Mouse (Mus musculus) gastrocnemius, postnatal 10 days (tissue): Measurements from ENCODE around the gene Rbm39. TPM values are rescaled to one million over a fixed set of nuclear protein-coding genes. Genes with fewer than 3 reads are reported as not detected.
"Not testable (repeated sequence)": the region's sequence is repeated elsewhere in the genome, so short reads cannot be mapped to it uniquely, and the experiment has no call there.

Experiments
- DNase-seq: peaks from one replicate; pipeline ENCODE4 v3.0.0; 2021; ENCODE audit warnings: mixed read lengths
- long read RNA-seq, 2 experiments: library from polyadenylated mRNA; stranded (forward); transcript quantifications; one replicate each; pipeline ENCODE4 v2.0.0; 2021
- total RNA-seq, 2 experiments: library from RNA; stranded (reverse); gene quantifications; 2 replicates each; pipeline ENCODE4 v1.2.3; 2021

The Rbm39 gene
- 100 to 1,000 TPM; 139 to 199 TPM for total RNA-seq
- long read RNA-seq, experiment 1, transcript Rbm39-203 (17 exons, 2,810 nt): major isoform, 65 of 200 reads
- long read RNA-seq, experiment 1, transcript Rbm39-225 (18 exons, 2,120 nt): minor isoform, 17 of 200 reads
- long read RNA-seq, experiment 1, transcript Rbm39-201 (17 exons, 2,711 nt): minor isoform, 50 of 200 reads
- long read RNA-seq, experiment 1, partial matches to known transcripts: 7 of 200 reads
- long read RNA-seq, experiment 1, other reads (novel, unspliced or antisense): 58 of 200 reads
- long read RNA-seq, experiment 2, transcript Rbm39-225 (18 exons, 2,120 nt): minor isoform, 14 of 163 reads
- long read RNA-seq, experiment 2, transcript Rbm39-201 (17 exons, 2,711 nt): minor isoform, 45 of 163 reads
- long read RNA-seq, experiment 2, transcript Rbm39-203 (17 exons, 2,810 nt): major isoform, 55 of 163 reads
- long read RNA-seq, experiment 2, partial matches to known transcripts: 9 of 163 reads
- long read RNA-seq, experiment 2, other reads (novel, unspliced or antisense): 38 of 163 reads

DNA sequence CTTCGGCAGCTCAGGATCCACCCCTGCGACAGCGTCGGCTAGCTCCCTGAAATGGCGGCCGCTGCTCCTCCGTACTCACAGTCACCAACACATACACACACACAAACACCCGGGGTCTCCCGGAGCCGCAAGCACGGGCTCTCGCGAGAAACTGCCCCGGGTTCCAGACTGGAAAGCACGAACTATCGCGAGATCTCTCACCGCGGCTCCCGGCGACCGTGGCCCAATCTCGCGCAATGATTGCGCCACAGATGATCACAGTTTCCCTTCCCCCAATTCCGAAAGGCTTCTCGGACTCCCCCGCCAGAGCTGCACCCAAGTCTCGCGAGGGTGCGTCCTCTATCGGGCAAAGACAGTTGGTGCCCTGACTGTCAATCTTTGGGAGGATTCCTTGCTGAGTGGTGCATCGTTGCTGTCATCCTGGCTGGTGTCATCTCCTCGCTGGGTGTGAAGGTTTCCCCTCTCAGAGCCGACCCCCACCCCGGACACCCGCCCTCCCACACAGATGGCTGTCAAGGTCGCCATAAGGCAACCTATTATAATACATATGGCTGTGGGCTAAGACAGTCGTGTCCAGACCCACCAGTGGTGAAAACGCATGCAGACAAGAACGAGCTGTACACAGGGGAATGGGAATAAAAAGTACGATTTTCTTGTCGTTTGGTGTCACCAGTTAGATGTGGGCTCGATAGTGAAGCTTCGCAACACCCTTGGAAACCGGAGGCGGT, at the start of gene Rbm39:
Rbm39 (minus strand) TSS at position 145 of the 728 bp plus-strand sequence.
- DNase-seq: peak; percentile 100

DNA sequence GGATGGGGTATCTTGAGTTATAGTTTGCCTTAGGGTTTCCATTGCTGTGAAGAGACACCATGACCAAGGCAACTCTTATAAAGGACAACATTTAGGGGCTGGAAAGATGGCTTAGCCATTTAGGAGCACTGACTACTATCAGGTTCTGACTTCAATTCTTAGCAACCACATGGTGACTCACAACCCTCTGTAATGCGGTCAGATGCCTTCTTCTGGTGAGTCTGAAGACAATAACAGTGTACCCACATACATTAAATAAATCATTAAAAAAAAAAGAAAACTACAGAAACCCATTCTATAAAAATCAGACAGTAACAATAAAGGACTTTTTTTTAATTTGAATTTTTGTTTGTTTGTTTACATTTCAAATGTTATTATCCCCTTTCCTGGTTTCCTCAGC, 49.1 kb upstream of the Rbm39 start:
- DNase-seq: no peak

DNA sequence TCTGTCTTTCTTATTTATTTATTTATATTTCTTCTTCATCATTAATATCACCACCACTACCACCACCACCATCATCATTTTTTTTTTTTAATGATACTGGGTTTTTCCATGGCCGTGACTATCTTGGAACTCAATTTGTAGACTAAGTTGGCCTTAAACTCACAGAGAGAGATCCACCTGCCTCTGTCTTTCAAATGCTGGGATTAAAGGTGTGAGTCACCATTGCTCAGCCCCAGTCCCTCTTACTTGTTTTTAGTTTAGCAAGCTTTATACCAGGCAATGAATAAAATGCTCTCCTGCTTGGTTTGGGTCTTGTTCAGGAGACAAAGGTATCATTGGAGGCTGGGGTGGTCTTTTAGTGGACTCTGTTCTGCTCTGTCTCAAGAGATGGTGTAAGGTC, 47.7 kb upstream of the Rbm39 start:
- DNase-seq: no peak

DNA sequence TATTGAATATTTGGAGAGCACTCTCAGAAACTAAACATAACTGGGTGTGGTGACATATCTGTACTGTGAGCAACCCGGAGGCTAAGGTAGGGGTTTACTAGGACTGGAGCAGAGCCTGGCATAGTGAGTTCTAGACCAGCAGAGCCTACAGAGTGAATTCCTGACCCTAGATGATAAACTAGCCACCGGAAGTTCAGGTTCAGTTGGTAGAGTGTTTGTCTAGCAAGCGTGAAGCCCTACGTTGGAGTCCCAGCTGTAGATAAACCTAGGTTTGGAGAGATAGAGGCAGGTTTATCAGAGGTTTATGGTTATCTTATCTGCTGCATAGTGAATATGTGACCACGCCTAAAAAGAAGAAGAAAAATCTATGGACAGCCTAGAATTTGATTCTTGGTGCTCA, 44.0 kb upstream of the Rbm39 start:
- no peak for DNase-seq

DNA sequence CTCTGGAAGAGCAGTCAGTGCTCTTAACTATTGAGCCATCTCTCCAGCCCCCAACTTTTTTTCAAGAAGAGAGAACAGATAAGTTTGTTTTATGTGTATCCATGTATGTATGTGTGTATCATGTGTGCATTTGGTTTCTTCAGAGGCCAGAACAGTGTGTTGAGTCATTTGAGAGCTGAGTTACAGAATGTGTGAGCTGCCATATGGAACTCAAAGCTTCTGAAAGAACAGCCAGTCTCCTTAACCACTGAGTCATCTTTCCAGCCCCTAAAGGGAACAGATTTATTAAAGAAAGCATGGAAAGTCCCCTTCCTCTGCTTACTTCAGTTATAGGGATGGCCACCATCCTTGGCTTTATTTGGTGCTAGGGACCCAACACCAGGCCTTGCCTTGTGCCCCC, 42.1 kb upstream of the Rbm39 start:
- no peak for DNase-seq

DNA sequence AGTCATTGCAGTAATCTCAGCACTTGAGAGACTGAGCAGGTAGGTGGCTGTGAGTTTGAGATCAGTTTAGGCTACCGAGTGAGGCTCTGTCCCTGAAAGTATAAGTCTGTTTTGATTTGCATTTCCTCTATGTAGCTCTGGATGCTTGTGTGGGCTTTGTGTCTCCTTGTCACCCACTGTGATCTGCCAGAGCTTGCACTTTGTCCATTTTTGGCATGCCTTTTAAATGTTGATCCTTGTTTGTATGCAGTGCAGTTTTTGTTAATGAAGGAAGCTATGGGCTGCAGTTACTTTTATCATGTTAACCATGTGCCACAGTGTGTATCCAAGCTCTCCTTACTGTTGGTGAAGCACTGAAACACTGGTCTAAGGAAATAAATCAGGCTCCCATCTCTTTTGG, 37.7 kb upstream of the Rbm39 start:
- no peak for DNase-seq

DNA sequence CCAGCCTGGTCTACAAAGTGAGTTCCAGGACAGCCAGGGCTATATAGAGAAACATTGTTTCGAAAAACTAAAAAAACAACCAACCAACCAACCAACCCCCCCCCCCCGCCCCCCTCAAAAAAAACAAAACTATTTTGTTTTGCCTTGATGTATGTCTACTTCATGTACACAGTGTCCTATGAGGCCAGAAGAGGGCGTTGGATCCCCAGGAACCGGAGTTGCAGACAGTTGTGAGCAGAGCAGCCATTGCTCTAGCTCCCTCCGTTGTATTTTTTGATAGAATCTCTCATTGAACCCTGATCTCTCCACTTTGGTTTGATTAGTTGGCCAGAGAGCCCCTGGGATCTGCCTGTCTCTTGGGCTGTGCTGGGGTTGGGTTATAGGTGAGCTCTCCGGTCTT, 23.9 kb upstream of the Rbm39 start:
- no peak for DNase-seq

DNA sequence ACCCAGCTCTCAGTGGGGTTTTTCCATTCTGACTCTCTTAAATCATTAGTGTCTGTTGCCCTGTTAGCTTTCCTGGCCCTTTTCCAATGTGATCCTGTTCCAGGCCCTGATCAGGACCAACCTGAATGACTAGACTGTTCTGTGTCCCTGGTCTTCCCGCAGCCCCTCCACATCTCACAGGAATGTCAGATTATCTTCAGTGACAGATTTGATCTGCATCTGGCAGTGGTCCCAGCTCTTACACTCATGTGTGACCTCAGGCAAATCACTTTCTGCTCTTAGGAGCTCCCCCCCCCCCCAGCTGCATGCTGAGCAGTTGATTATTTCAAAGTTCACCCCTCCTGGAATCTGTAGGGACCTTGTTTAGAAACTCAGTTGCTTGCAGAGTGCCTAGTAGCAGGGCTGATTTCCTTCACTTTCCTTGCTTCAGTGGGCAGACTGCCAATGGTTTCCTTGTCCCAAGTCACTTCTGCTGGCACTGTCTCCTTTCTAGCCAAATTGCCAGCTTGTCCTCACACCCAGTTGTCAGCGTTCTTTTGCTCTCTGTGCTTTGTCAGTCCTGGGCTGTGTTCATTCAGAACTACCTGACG, 22.9 kb upstream of the Rbm39 start:
- DNase-seq: peak; percentile 47

DNA sequence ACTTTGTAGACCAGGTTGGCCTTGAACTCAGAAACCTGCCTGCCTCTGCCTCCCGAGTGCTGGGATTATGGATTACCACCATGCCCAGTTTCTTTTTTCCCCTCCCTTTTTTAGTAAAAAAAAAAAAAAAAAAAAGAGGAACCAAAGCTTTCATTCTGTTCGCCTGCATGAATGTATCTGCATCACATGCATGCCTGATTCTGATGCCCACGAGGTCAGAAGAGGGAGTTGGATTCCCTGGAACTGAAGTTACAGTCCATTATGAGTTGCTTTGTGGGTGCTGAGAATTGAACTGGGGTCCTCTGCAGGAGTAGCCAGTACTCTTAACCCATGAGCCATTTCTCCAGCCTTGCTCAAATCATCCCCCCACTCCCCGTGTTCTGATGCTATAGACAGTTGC, 21.4 kb upstream of the Rbm39 start:
- no peak for DNase-seq

DNA sequence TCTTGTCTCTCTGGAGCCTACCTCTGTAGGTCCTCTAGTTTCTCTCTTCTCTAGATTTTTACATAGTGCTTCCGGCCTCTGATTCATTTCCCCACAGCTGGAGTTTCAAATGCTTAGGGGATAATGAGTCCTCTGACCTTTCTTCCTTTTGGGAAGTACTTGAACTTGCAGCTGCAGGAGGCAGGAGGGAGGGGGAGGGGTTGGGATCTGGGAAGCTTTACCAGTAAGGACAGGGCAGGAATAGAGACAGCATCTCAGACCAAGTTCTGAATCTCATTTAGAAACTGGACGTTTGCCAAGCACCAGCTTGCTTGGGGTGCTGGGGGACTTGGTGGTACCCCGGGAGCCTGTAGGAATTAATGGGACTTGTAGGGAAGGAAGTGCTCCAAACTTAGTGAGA, 19.9 kb upstream of the Rbm39 start:
- DNase-seq: no peak

DNA sequence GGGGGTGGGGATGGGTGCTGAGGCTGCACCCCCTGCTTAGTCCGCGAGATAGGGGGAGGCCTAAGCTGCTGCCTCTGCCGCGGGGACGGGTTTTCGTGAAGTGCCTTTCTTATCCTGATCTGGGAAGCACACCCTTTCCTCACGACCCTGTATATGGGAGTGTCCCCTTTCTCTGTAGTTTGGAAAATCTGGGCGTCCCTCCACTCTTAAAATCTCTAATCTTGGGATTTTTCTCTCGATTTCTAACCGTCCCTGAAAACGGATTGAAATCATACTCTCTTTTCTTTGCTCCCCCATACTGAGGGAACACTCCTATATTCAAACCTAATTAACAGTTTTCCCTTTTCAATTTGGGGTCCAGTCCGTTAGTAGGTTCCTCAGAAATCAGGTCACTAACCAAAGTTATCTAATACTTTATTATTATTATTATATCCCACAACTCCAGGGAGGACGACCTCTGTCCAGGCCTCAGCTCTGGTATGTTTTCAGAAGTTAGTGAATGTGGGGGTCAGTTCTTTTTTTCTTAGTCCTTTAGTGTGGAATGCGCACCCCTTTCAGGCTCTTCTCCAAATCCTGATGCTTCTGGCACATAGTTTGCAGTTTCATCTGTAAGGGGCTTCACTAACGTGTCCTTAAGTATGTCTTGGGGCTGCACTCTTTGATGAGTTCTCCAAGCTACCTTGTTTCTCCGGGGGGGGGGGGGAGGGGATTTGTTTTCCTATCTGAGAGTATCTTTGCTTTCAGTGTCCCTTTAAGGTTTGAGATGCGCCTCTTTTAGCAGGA, 17.3 kb upstream of the Rbm39 start:
- DNase-seq: no peak

DNA sequence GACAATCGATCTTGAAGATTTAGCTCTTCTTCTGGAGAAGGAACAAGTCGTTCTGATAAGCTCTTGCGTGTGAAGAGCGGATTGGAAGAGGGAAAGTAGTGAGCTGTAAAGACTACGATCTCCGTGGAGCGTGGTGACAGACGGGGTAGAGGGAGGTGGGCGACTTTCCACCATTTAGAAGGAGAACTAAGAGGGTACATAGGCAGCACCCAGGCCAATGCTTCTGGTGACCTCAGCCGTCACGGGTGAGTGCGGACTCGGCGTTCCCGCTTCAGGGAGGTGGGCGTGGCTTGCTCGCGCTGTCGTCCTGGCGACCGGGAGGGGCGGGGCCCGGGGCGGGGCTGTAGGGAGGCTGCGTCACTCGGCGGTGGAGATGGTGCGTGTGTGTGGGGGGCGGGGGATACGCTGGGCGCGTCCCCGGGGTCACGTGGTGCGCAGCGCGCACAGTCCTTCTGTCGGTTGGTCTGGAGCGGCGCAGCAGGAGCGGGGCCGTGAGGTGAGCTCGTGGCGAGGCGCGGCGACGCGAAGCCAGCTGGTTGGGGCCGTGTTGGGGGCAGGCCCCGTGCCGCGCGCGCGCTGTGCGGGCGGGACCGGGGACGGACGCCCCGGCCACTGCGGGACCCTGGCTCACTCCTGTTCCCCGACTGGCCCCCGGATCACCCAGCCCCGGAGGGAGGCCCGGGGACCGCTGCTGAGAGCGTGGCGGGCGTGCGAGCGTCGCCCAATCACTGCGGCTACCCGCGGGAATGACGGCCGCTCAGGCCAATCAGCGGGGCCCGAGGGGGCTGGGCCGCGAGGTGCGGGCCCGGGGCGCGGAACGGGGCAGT, 16.5 kb upstream of the Rbm39 start, which contains the start of gene Phf20:
Phf20 (plus strand) TSS at position 165 of the 827 bp plus-strand sequence.
- DNase-seq: peak; percentile 99

DNA sequence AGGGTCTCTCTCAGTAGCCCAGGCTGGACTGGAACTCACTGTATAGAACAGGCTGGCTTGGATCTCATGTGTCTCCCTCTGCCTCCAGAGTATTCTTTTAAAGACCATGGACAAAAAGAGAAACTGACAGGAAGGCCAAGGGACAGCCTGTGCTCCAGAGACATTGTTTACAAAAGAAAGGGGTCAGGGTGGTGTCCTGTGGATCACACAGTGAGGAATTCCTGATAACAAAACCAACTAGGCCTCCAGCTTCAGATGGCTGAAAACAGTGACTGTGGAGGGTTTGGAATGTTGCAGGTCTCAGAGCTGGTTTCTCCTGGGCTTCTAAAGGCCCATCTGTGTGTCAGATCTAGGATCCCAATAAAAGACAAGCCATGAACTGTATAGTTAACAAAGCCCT, 14.5 kb upstream of the Rbm39 start:
- no peak for DNase-seq

DNA sequence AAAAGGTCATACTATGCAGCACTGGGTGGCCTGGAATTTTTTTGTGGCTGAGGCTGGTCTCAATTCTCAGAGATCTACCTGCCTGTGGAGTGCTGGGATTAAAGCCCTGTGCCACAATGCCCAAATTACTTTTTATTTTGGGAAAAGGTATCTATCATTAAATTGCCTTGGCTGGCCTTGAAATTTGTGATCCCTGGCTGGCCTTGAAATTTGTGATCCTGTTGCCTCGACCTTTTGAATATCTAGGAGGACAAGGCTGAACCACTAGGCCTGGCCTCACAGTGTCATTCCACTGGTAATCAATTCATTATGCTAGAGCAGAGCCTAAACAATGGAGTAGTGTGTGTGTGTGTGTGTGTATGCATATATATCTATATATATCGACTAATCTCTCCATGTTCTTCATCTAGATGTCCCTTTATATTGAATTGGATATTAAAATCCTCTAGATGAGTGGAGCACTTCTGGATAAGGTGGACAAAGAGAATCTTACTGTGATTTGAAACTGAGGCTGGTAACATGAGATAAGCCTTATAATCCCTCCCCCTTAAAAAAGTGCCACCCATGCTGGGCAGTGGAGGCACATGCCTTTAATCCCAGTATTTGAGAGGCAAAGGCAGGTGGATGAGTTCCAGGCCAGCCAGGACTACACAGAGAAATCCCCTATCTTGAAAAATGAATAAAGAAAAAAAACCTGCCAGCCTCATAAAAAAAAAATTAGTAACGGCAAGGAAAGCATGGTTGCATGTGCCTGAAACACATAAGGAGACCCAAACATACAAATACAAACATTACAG, 13.2 kb upstream of the Rbm39 start:
- DNase-seq: no peak

DNA sequence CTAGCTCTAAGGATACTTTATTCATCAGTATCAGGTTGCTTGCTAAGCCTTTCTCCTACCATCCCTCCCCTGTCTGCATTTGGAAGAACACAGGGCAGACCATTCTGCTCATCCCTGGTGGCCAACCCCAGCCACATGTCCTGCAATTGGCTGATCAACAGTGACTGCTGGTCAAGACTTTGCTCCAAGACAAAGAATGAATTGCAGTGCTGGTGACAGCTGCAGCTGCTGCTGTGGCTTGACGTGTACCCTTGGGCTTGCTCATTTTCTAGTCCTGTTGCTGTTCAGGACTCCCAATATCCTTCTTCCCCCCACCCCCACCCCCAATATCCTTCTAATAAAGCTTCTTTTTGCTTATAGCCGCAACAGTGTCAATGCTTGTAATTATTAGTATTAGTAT, 12.0 kb upstream of the Rbm39 start:
- DNase-seq: no peak

DNA sequence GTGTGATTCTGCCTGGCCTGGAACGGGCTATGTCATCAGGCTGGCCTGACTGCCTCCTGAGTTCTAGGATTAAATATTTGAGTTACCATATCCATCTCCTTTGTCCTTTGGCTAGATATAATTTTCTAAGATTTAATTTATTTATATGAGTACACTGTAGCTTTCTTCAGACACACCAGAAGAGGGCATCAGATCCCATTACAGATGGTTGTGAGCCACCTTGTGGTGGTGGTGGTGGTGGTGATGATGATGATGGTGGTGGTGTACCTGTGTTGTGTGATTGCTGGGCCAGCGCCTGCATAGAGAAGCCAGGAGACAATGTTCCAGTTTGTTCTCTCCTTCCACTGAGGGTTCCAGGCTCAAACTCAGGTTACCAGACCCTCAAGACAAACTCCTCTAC, 11.5 kb upstream of the Rbm39 start:
- DNase-seq: no peak

DNA sequence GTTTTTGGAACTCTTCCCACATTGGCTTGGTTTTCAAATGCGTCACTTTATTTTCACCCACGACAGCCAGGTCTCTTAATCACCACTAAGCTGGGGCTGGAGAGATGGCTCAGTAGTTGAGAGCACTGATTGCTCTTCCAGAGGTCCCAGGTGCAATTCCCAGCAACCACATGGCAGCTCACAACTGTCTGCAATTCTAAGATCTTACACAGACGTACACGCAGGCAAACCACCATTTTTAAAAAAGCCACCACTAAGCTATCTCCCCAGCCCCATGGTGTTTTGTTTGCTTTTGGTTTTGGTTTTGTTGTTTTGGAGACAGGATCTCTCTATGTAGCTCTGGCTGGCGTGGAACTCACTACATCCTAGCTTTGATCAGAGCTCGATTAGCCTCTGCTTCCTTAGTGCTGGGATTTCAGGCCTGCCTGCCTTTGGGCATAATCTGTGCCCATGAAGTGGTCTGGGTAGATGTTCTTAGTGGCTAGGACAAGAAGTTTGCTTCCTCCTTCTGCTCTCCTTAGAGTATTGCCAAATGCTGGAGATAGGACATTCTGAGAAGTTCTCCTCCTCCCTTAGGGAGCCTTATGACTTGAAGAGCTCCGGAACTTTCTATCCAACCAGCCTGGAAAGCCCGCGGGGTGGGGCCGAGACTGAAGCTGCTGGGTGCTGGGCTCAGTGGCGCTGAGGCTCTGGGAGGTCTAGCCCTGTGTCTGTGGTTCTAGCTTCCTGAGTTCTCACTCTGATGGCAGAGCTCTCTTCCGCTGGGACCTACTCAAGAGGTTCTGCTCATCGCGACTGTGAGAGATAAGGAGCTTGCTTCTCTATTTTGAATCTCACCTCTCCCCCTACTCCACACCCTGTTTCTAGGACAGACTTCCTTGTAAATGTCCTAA, 10.2 kb upstream of the Rbm39 start:
- DNase-seq: no peak

DNA sequence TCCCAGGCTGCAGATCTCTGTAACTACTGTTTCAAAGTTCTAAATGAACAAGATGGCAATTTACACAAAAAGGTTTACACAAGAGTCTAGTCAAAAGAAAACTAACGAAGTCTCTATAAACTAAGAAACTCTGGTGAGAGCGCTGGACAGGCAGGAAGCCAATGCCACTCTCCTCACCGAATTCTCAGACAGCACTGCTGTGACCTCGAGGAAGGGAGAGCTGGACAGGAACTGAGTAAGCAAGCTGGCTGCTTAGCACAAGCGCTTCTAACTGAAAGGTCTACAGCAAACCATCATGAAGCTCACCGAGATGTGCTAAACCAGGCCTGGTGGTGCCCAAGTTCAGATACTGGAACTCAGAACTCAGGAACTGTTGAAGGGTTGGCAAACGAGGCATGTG, 9.2 kb upstream of the Rbm39 start:
- DNase-seq: not testable (repeated sequence)

DNA sequence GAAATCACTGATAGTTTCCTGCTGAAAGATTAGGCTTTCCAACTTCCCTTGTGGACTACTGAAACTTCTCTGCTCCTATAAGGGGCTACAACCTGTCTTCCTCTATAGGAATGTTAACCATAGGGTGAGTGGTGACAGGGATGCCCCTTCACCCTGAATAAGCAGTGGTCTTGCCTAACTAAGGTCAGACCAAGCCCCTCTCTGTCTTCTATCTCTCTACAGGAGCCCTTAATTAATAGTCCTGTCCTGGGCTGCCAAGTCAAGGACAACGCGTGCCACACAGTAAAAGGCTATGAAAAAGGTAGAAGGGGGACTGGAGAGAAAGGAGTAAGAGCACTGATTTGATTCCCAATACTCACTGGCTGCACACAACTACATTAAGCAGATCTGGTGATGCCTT, 1.6 kb upstream of the Rbm39 start:
- DNase-seq: no peak
